ENCODE assay signal across 10 mouse cellular contexts in genomic region chr13:120096241-120096937, GRCm38 (mm10). TPM values are rescaled to one million over a fixed set of nuclear protein-coding genes. Genes with fewer than 3 reads are reported as not detected.
DNase-seq lines count a peak whose midpoint lies in the region; ATAC-seq and TF ChIP-seq lines count a peak whose summit lies in the region.
"Not testable (repeated sequence)": the region's sequence is repeated elsewhere in the genome, so short reads cannot be mapped to it uniquely, and the experiment has no call there.
"Had no signal": no experiment of that assay in that cellular context is flagged by ENCODE, and none has a peak within 500 bp of the region (broad histone marks: within the 10 kb centered on the region; RNA-seq: fewer than 3 reads in every experiment).

No protein-coding gene starts in this region.

- DNase-seq in embryonic facial prominence, embryonic 14.5 days (ENCODE audit: low spot score) = peak; percentile 11
- DNase-seq in hindbrain, postnatal 0 days (ENCODE audit: low spot score); thymus, adult 2 months: not testable (repeated sequence)
- peak; percentile 30 for DNase-seq in limb, embryonic 11.5 days (ENCODE audit: low spot score)
- DNase-seq in lung, postnatal 36 days = peak; percentile 5
- DNase-seq in neural tube, embryonic 10.5 days (ENCODE audit: extremely low spot score, low spot score) = peak; percentile 17

- H3K4me3 ChIP-seq in embryonic facial prominence, embryonic 14.5 days (ENCODE audit: low read depth, low read length) = 0 out of 2 replicates have a peak overlapping the region, but pooled peaks have one; percentile 18
- H3K4me3 ChIP-seq in heart, embryonic 12.5 days = peak overlapping the region; percentile 32
- H3K4me3 ChIP-seq in hindbrain, postnatal 0 days (ENCODE audit: low read length); limb, embryonic 11.5 days (ENCODE audit: low read depth, low read length): not testable (repeated sequence)
- peak overlapping the region; percentile 35 for H3K4me3 ChIP-seq in thymus, adult 2 months (ENCODE audit: control insufficient read depth, insufficient read depth, low read length)

- ATAC-seq in activated CD4-positive, CD25-positive, alpha-beta regulatory T cell, adult 4 months = peak; percentile 45
- ATAC-seq in embryonic facial prominence, embryonic 14.5 days (ENCODE audit: low read depth) = peak; percentile 74
- ATAC-seq in heart, embryonic 12.5 days (ENCODE audit: insufficient number of reproducible peaks, low FRiP score) = peak; percentile 67
- peak; percentile 44; the same call in 1 of the 2 replicates for ATAC-seq in hindbrain, postnatal 0 days
- ATAC-seq in limb, embryonic 11.5 days (ENCODE audit: insufficient number of reproducible peaks, low FRiP score, low TSS enrichment, low read depth) = peak; percentile 81; the same call in 1 of the 2 replicates

- TF ChIP-seq CTCF in hindbrain, postnatal 0 days (IDR thresholded peaks at IDR 0.05; ENCODE audit: low read depth); thymus, adult 2 months (IDR thresholded peaks at IDR 0.05; ENCODE audit: borderline replicate concordance, control insufficient read depth, extremely low read depth, insufficient read depth, low read length, poor library complexity): not testable (repeated sequence)

- WGBS in embryonic facial prominence, embryonic 14.5 days = under 1% methylated on average over 21 of the region's 38 CpGs
- WGBS in heart, embryonic 12.5 days = under 1% methylated on average over 26 of the region's 38 CpGs
- under 1% methylated on average over 20 of the region's 38 CpGs for WGBS in hindbrain, postnatal 0 days
- WGBS in limb, embryonic 11.5 days = 0% methylated on average over 22 of the region's 38 CpGs
- WGBS in thymus, adult 2 months = 2% methylated on average over 26 of the region's 38 CpGs

- not testable (repeated sequence) for H3K4me1 ChIP-seq in embryonic facial prominence, embryonic 14.5 days (ENCODE audit: control insufficient read depth, insufficient read depth, low read length); heart, embryonic 12.5 days (replicated peaks); hindbrain, postnatal 0 days (ENCODE audit: insufficient read depth, low read length); limb, embryonic 11.5 days (ENCODE audit: control insufficient read depth, insufficient read depth, low read length); thymus, adult 2 months (replicated peaks; ENCODE audit: control insufficient read depth, insufficient read depth, low read length)

- not testable (repeated sequence) for H3K9ac ChIP-seq in embryonic facial prominence, embryonic 14.5 days (ENCODE audit: low read depth, low read length); heart, embryonic 12.5 days; hindbrain, postnatal 0 days (replicated peaks; ENCODE audit: low read length); limb, embryonic 11.5 days (ENCODE audit: low read length)

- not testable (repeated sequence) for H3K36me3 ChIP-seq in embryonic facial prominence, embryonic 14.5 days (ENCODE audit: control insufficient read depth, insufficient read depth, low read length); heart, embryonic 12.5 days; hindbrain, postnatal 0 days (ENCODE audit: insufficient read depth, low read length); limb, embryonic 11.5 days (ENCODE audit: control insufficient read depth, insufficient read depth, low read length); thymus, adult 2 months (ENCODE audit: control insufficient read depth, insufficient read depth, low read length)

- not testable (repeated sequence) for H3K9me3 ChIP-seq in embryonic facial prominence, embryonic 14.5 days (ENCODE audit: control insufficient read depth, low read length); heart, embryonic 12.5 days (replicated peaks); hindbrain, postnatal 0 days (ENCODE audit: low read length); limb, embryonic 11.5 days (ENCODE audit: control insufficient read depth, low read length)

- H3K4me2 ChIP-seq in embryonic facial prominence, embryonic 14.5 days (ENCODE audit: low read depth, low read length) = peak overlapping the region; percentile 37
- peak overlapping the region; percentile 56 for H3K4me2 ChIP-seq in heart, embryonic 12.5 days
- H3K4me2 ChIP-seq in hindbrain, postnatal 0 days (ENCODE audit: low read depth, low read length); limb, embryonic 11.5 days (ENCODE audit: low read depth, severe bottlenecking): not testable (repeated sequence)

- not testable (repeated sequence) for H3K27me3 ChIP-seq in embryonic facial prominence, embryonic 14.5 days (replicated peaks; ENCODE audit: control insufficient read depth, insufficient read depth, low read length); heart, embryonic 12.5 days (replicated peaks); hindbrain, postnatal 0 days (ENCODE audit: insufficient read depth, low read length); limb, embryonic 11.5 days (ENCODE audit: control insufficient read depth, insufficient read depth, low read length); thymus, adult 2 months (ENCODE audit: control insufficient read depth, insufficient read depth, low read length)

- not testable (repeated sequence) for H3K27ac ChIP-seq in embryonic facial prominence, embryonic 14.5 days (replicated peaks; ENCODE audit: low read depth, low read length); heart, embryonic 12.5 days (ENCODE audit: poor library complexity, severe bottlenecking); hindbrain, postnatal 0 days; limb, embryonic 11.5 days (replicated peaks; ENCODE audit: low read depth, low read length); thymus, adult 2 months (ENCODE audit: control insufficient read depth, insufficient read depth, low read length)

- not testable (repeated sequence) for TF ChIP-seq POLR2A in thymus, adult 2 months (IDR thresholded peaks at IDR 0.05; ENCODE audit: control insufficient read depth, extremely low read depth, insufficient read depth, low read length, poor library complexity)

RNA-seq across cellular contexts. Expression of gene Gm20767, which starts 43.7 kb away (rescaled TPM):
- polyA plus RNA-seq in activated CD4-positive, CD25-positive, alpha-beta regulatory T cell, adult 4 months (2017; shearing (Covaris generic)) = not detected
- not detected in 2 replicates for polyA plus RNA-seq in embryonic facial prominence, embryonic 14.5 days (2014; fragmentation: Nextera tagmentation; extraction: Ambion mirVana)
- not detected in 2 replicates for polyA plus RNA-seq in heart, embryonic 12.5 days (2016; fragmentation: Nextera tagmentation; extraction: Ambion mirVana)
- total RNA-seq in hindbrain, postnatal 0 days (2014; rRNA removed) = not detected in 2 replicates
- polyA plus RNA-seq in hindbrain, postnatal 0 days (2015; fragmentation: Nextera tagmentation; extraction: Ambion mirVana) = not detected in 2 replicates
- not detected in 2 replicates for polyA plus RNA-seq in limb, embryonic 11.5 days (2014; fragmentation: Nextera tagmentation; extraction: Ambion mirVana)
- not detected in 2 replicates for polyA plus RNA-seq in thymus, adult 2 months (2012; rRNA removed)
- total RNA-seq: left cerebral cortex, postnatal 10 days had no signal
- polyA plus RNA-seq: large intestine, adult 2 months had no signal

RNA-seq across cellular contexts. Expression of gene Gm21188, which starts 44.4 kb away (rescaled TPM):
- polyA plus RNA-seq in activated CD4-positive, CD25-positive, alpha-beta regulatory T cell, adult 4 months (2017; shearing (Covaris generic)) = 1 to 10 TPM in 1 of 2 experiments, not detected in 1; 1.6 TPM
- 0.13 and 0.22 TPM in 2 replicates for polyA plus RNA-seq in embryonic facial prominence, embryonic 14.5 days (2014; fragmentation: Nextera tagmentation; extraction: Ambion mirVana)
- polyA plus RNA-seq in heart, embryonic 12.5 days (2016; fragmentation: Nextera tagmentation; extraction: Ambion mirVana) = not detected in 2 replicates
- total RNA-seq in hindbrain, postnatal 0 days (2014; rRNA removed) = not detected in 2 replicates
- polyA plus RNA-seq in hindbrain, postnatal 0 days (2015; fragmentation: Nextera tagmentation; extraction: Ambion mirVana) = 0.24 TPM in 1 of 2 replicates, not detected in the other
- polyA plus RNA-seq in limb, embryonic 11.5 days (2014; fragmentation: Nextera tagmentation; extraction: Ambion mirVana) = not detected in 2 replicates
- polyA plus RNA-seq in thymus, adult 2 months (2012; rRNA removed) = 2.9 and 3.3 TPM in 2 replicates
- total RNA-seq: left cerebral cortex, postnatal 10 days had no signal
